Mouse (Mus musculus): ENCODE measurements around the gene Cfap45. TPM values are rescaled to one million over a fixed set of nuclear protein-coding genes. Genes with fewer than 3 reads are reported as not detected.

The Cfap45 gene
- polyA plus RNA-seq (2015; fragmentation: Nextera tagmentation; extraction: Ambion mirVana): 4.6 and 5.4 TPM in 2 replicates

GRCm38 (mm10) chr1:172520576-172521440 is at the start of gene Cfap45:
Cfap45 (plus strand) TSS chr1:172520801.
- H3K4me3 ChIP-seq (ENCODE audit: low read depth, low read length): peak within 1 kb of the TSS; percentile 32
- ATAC-seq (ENCODE audit: low FRiP score, low TSS enrichment): peak; percentile 84
- peak within 1 kb of the TSS; percentile 52 for H3K4me2 ChIP-seq (replicated peaks; ENCODE audit: low read depth)
- H3K27me3 ChIP-seq (ENCODE audit: control insufficient read depth, insufficient read depth, low read length): no peaks in the 10 kb centered on the region
- no peaks in the 10 kb centered on the region for H3K36me3 ChIP-seq (ENCODE audit: control insufficient read depth, insufficient read depth, low read length)
- peak; percentile 94 for DNase-seq (ENCODE audit: low spot score)
- H3K27ac ChIP-seq (replicated peaks): peak within 1 kb of the TSS; percentile 20; the same call in 1 of the 2 replicates
- TF ChIP-seq EP300 (optimal IDR thresholded peaks at IDR 0.05) (no peak), CTCF (IDR thresholded peaks at IDR 0.05; ENCODE audit: low read depth) (no peak)
- no peaks in the 10 kb centered on the region for H3K4me1 ChIP-seq (replicated peaks; ENCODE audit: control insufficient read depth, insufficient read depth)
- 5% methylated on average over 28 of the region's 28 CpGs for WGBS
- H3K9ac ChIP-seq (ENCODE audit: low read length): 0 out of 2 replicates have a peak within 1 kb of the TSS, but pooled peaks have one; percentile 9
- H3K9me3 ChIP-seq (ENCODE audit: control insufficient read depth, low read length): no peaks in the 10 kb centered on the region

- TF ChIP-seq EP300 (optimal IDR thresholded peaks at IDR 0.05): no peak
- no peak for TF ChIP-seq CTCF (IDR thresholded peaks at IDR 0.05; ENCODE audit: low read depth)
- DNase-seq (ENCODE audit: low spot score): no peak
- H3K4me3 ChIP-seq (ENCODE audit: low read depth, low read length): no peak overlapping the region
These were observed 47.7 kb upstream of the Cfap45 start for GRCm38 (mm10) chr1:172472909-172473308.

GRCm38 (mm10) chr1:172474196-172474595 is 46.4 kb upstream of the Cfap45 start:
- H3K4me1 ChIP-seq (replicated peaks; ENCODE audit: control insufficient read depth, insufficient read depth): no peaks in the 10 kb centered on the region; the same call in 1 of the 2 replicates
- no peaks in the 10 kb centered on the region for H3K9me3 ChIP-seq (ENCODE audit: control insufficient read depth, low read length)
- no peak for ATAC-seq (ENCODE audit: low FRiP score, low TSS enrichment)
- WGBS: 73% methylated on average over 3 of the region's 3 CpGs
- H3K27ac ChIP-seq (replicated peaks): no peak overlapping the region
- H3K36me3 ChIP-seq (ENCODE audit: control insufficient read depth, insufficient read depth, low read length): no peaks in the 10 kb centered on the region
- H3K27me3 ChIP-seq (ENCODE audit: control insufficient read depth, insufficient read depth, low read length): no peaks in the 10 kb centered on the region
- DNase-seq (ENCODE audit: low spot score): no peak
- H3K4me3 ChIP-seq (ENCODE audit: low read depth, low read length): no peak overlapping the region
- TF ChIP-seq EP300 (optimal IDR thresholded peaks at IDR 0.05) (no peak), CTCF (IDR thresholded peaks at IDR 0.05; ENCODE audit: low read depth) (no peak)
- no peak overlapping the region for H3K9ac ChIP-seq (ENCODE audit: low read length)
- no peak overlapping the region for H3K4me2 ChIP-seq (replicated peaks; ENCODE audit: low read depth)

More at GRCm38 (mm10) chr1:172472909-172473308, 47.7 kb upstream of the Cfap45 start:
- Histone ChIP-seq H3K4me2 (replicated peaks; ENCODE audit: low read depth) (no peak overlapping the region), H3K9me3 (ENCODE audit: control insufficient read depth, low read length) (no peaks in the 10 kb centered on the region), H3K27me3 (ENCODE audit: control insufficient read depth, insufficient read depth, low read length) (no peaks in the 10 kb centered on the region), H3K27ac (replicated peaks) (no peak overlapping the region), H3K36me3 (ENCODE audit: control insufficient read depth, insufficient read depth, low read length) (no peaks in the 10 kb centered on the region), H3K4me1 (replicated peaks; ENCODE audit: control insufficient read depth, insufficient read depth) (no peaks in the 10 kb centered on the region; the same call in 1 of the 2 replicates), H3K9ac (ENCODE audit: low read length) (no peak overlapping the region)
- ATAC-seq (ENCODE audit: low FRiP score, low TSS enrichment): no peak

- Histone ChIP-seq H3K27me3 (ENCODE audit: control insufficient read depth, insufficient read depth, low read length) (no peaks in the 10 kb centered on the region), H3K36me3 (ENCODE audit: control insufficient read depth, insufficient read depth, low read length) (no peaks in the 10 kb centered on the region), H3K9me3 (ENCODE audit: control insufficient read depth, low read length) (no peaks in the 10 kb centered on the region), H3K4me3 (ENCODE audit: low read depth, low read length) (no peak within 1 kb of the TSS), H3K9ac (ENCODE audit: low read length) (no peak within 1 kb of the TSS), H3K4me1 (replicated peaks; ENCODE audit: control insufficient read depth, insufficient read depth) (no peaks in the 10 kb centered on the region), H3K27ac (replicated peaks) (no peak within 1 kb of the TSS), H3K4me2 (replicated peaks; ENCODE audit: low read depth) (no peak within 1 kb of the TSS)
- no peak for DNase-seq (ENCODE audit: low spot score)
- TF ChIP-seq CTCF (IDR thresholded peaks at IDR 0.05; ENCODE audit: low read depth) (no peak), EP300 (optimal IDR thresholded peaks at IDR 0.05) (no peak)
- WGBS: 39% methylated on average over 7 of the region's 7 CpGs
- ATAC-seq (ENCODE audit: low FRiP score, low TSS enrichment): peak; percentile 72
These were observed 45.4 kb upstream of the Cfap45 start, which contains the start of gene Slamf9 for GRCm38 (mm10) chr1:172475054-172475741. Slamf9 (plus strand) TSS chr1:172475358.

GRCm38 (mm10) chr1:172478020-172478419 is 42.6 kb upstream of the Cfap45 start:
- TF ChIP-seq EP300 (optimal IDR thresholded peaks at IDR 0.05): no peak
- TF ChIP-seq CTCF (IDR thresholded peaks at IDR 0.05; ENCODE audit: low read depth): no peak
- Histone ChIP-seq H3K4me1 (replicated peaks; ENCODE audit: control insufficient read depth, insufficient read depth) (0 out of 2 replicates have a peak, but pooled peaks cover 2% of the 10 kb centered on the region), H3K4me3 (ENCODE audit: low read depth, low read length) (no peak overlapping the region), H3K9me3 (ENCODE audit: control insufficient read depth, low read length) (no peaks in the 10 kb centered on the region), H3K36me3 (ENCODE audit: control insufficient read depth, insufficient read depth, low read length) (no peaks in the 10 kb centered on the region), H3K9ac (ENCODE audit: low read length) (no peak overlapping the region), H3K27me3 (ENCODE audit: control insufficient read depth, insufficient read depth, low read length) (no peaks in the 10 kb centered on the region), H3K4me2 (replicated peaks; ENCODE audit: low read depth) (no peak overlapping the region), H3K27ac (replicated peaks) (no peak overlapping the region)
- no peak for DNase-seq (ENCODE audit: low spot score)
- ATAC-seq (ENCODE audit: low FRiP score, low TSS enrichment): no peak
- 74% methylated on average over 5 of the region's 5 CpGs for WGBS

Measured in stomach, postnatal 0 days (tissue).